Mouse (Mus musculus) effector memory CD4-positive, alpha-beta T cell, adult 7 months (primary cell): Measurements from ENCODE around the gene Cog4. TPM values are rescaled to one million over a fixed set of nuclear protein-coding genes. Genes with fewer than 3 reads are reported as not detected.

Experiments used
- polyA plus RNA-seq: library from polyadenylated mRNA; unstranded; fragments of 100-300 nt; shearing (Covaris generic); gene quantifications from one replicate; pipeline ENCODE4 v1.2.1, GENCODE M21; 2017

Gene Cog4
- 51.9 TPM for polyA plus RNA-seq

DNA sequence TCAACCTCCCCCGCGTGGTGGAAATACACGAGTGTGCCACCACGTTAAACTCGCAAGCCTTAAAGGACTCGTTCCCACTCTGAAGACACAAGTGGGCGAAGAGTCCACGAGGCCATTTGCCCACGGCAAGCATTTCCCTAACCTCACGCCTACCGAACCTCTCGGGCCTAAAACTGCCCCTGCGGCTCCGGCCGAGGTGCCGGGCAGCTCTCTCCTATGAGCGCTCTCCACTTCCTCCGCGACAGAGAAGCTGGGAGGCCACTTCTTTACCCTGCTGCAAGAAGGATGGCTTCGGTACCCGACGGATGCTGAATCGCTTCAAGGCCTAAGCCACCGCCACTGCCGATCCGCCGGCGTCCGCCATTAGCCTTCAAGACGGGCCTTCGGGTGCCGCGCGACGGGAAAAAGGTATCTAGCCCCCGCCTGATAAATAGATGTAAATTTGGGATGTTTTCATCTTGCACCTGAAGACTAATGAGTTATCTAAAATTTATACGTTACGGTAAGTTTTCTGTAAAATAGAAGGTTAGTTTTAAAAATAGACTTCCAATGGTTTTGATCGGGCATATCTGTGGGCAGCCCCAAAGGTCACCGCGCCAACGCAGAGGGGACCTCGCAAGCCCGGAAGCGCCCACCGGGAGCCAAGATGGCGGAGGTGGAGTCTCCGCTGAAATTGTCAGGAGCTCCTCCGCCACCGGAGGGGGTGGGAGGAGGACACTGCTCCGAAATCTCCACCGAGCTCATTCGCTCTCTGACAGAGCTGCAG, at the start of gene Cog4, which contains the start of gene Sf3b3:
Gene Cog4, plus strand, starts transcription at position 196 of the 766 bp plus-strand sequence.
Gene Sf3b3, minus strand, starts transcription at position 383 of the 766 bp plus-strand sequence.

DNA sequence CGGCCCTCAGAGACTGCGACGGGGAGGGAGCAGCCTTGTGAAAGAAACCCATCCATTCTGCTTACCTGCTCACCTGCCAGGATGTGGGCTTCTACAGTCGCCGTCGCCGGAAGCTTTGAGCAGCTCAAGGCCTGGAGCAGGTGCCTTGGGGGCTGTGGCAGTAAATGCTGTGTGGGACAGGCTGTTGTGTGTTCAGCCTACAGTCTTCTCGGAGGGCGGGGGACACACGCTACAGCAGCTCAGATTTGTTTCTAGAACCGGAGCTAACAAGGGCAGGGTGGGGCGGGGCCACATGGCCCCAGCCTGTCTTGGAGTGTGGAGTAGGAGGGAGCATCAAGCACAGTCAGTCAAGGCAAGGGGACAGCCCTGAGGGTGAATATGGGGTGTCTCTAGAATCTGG, 40.7 kb upstream of the Cog4 start, which contains the start of gene Il34:
Gene Il34, minus strand, starts transcription at position 256 of the 400 bp plus-strand sequence.

DNA sequence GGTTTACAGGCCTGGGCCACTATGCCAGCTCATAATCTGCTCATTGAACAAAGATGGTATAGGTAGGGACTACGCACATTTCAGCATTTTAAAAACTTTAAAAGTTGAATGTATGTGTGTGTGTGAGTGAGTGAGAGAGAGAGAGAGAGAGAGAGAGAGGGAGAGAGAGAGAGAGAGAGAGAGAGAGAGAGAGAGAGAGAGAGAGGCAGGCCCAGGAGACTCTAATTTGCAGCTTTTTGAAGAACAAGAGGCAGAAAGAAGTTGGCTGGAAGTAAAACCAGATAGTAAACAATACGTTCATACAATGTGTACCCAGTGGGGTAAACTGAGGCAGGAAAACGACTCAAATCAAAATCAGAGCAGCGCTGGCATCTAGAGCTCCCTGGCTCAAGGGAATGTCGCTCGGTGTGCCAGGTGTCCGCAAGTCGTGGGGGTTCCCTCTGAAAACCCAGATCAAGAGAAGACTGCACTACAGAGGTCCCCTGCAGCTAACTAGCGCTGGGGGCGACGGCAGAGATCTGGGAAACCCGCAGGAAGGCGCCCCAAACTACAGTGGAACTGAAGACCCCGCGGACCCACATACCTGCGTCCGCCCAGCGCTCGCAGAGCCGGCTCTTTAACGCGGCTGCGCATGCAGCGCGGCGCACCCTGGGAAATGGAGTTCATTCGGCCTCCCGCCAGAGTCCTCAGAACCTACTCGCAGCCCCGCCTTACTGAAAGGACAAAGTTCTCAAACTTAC, 55.6 kb downstream of the Cog4 start, which contains the start of gene Fuk:
Gene Fuk, minus strand, starts transcription at position 650 of the 740 bp plus-strand sequence.

DNA sequence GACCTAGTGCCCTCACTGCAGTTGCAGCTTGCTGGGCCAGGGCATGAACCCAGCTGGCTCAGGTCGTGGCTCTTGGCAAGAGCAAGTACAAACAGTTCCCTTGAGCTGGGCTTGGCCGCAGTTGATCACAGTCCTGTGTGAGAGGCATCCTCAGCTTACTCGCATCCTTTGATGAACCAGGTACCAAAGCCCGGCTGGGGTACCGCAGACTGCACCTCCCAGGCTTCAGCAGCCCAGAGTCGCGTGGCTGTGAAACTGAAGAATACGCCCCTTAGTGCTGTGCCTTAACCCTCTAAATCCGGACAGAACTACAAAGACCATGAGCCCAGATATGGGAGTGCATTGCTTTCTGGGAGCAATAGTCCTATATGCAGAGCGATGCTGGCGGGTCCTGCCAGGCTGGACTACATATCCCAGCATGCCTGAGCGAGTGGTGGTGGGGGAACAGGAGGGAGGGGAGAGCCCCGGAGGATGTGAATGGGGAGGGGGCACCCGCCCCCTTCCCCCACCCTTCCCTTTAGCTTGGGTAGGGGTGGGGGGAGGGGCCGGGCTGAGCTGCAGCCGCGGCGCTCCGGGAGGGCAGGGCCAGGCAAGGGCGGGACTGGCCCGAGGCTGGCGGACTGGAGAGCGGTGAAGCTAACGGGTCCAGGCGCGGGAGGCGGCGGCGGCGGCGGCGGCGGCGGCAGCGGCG, 73.1 kb downstream of the Cog4 start, which contains the start of gene St3gal2:
Gene St3gal2, plus strand, starts transcription at position 582 of the 691 bp plus-strand sequence.

Other genes with a start within 250 kb of the Cog4 start
- 45.6 TPM for gene Vac14, start 228.0 kb upstream of the Cog4 start, polyA plus RNA-seq
- 0.35 TPM for gene Mtss1l, start 125.1 kb upstream of the Cog4 start, polyA plus RNA-seq
- gene Il34, start 40.7 kb upstream of the Cog4 start, polyA plus RNA-seq = not detected
- 145 TPM for gene Sf3b3, start 187 bp downstream of the Cog4 start, polyA plus RNA-seq
- 5.9 TPM for gene Fuk, start 55.9 kb downstream of the Cog4 start, polyA plus RNA-seq
- gene St3gal2, start 73.3 kb downstream of the Cog4 start, polyA plus RNA-seq = 7.0 TPM
- gene Ddx19a, start 151.2 kb downstream of the Cog4 start, polyA plus RNA-seq = 15.4 TPM
- gene Ddx19b, start 185.2 kb downstream of the Cog4 start, polyA plus RNA-seq = 17.0 TPM
- 46.6 TPM for gene Aars, start 186.5 kb downstream of the Cog4 start, polyA plus RNA-seq
- gene Exosc6, start 209.7 kb downstream of the Cog4 start, polyA plus RNA-seq = 21.2 TPM
- gene Clec18a, start 245.8 kb downstream of the Cog4 start, polyA plus RNA-seq = not detected
- 18.8 TPM for gene Pdpr, start 248.0 kb downstream of the Cog4 start, polyA plus RNA-seq